Comparison of ENCODE assay signal across 8 mouse cellular contexts in the genomic region with DNA sequence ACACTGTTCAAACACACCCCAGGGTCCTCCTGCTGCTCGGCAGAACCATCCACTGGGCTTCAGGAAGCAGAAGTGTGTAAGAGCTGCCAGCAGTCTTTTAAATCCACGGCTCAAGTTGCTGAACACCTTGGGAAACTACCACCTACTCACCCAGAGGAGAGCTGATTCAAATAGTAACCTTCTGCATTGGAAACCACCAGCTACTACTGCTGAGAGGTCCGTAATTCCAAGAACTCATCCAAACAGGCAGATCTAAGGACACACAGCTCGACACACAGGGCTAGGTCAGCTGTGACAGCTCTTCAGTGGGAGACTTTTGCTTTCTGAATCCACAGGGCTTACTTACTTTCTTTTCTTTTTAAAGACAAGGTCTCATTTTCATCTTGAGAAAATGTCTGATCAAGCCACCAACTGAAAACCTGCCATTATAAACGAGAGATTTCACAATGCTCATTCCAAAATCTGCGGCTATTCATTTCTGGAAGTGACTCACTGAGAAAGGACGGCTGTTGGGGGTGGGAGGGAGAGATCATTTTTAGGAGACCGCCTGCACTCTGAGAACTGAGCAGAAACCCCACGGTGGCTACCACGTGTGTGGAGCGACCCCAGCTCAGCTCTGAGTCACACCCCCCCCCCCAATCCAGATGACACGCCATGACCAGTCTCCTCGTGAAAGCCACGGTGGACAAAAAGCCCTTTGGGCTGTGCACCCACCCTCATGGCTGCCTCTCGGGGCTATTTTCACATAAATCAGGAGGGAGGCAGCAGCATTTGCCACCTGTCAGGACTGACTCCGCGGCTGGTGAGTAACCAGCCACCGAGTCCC.
DNase-seq lines count a peak whose midpoint lies in the region; ATAC-seq and TF ChIP-seq lines count a peak whose summit lies in the region.

No protein-coding gene starts in this region.

- peaks cover 13% of the 10 kb centered on the region; the same call in 1 of the 2 replicates for H3K36me3 ChIP-seq in heart, postnatal 0 days (replicated peaks; ENCODE audit: control insufficient read depth, insufficient read depth, low read length)
- no peaks in the 10 kb centered on the region for H3K36me3 ChIP-seq in lung, postnatal 0 days (ENCODE audit: insufficient read depth, low read length)
- no peaks in the 10 kb centered on the region for H3K36me3 ChIP-seq in stomach, embryonic 16.5 days (ENCODE audit: control insufficient read depth, insufficient read depth, low read length)

- peak; percentile 62 for DNase-seq in adrenal gland, postnatal 14 days
- no peak for DNase-seq in adrenal gland, postnatal 25 days
- DNase-seq in heart, postnatal 0 days (ENCODE audit: low spot score) = no peak
- DNase-seq in lung, postnatal 0 days (ENCODE audit: low spot score) = peak; percentile 90
- DNase-seq in urinary bladder, postnatal 4 days (ENCODE audit: low spot score in 2 of 2) = no peak

- no peak overlapping the region for H3K4me3 ChIP-seq in heart, postnatal 0 days (ENCODE audit: low read depth, low read length)
- peak overlapping the region; percentile 21; the same call in 1 of the 2 replicates for H3K4me3 ChIP-seq in lung, postnatal 0 days (ENCODE audit: low read depth, low read length)
- H3K4me3 ChIP-seq in stomach, embryonic 16.5 days (replicated peaks; ENCODE audit: low read length) = peak overlapping the region; percentile 33

- 0 out of 2 replicates have a peak overlapping the region, but pooled peaks have one; percentile 18 for H3K9ac ChIP-seq in heart, postnatal 0 days (replicated peaks; ENCODE audit: low read depth, low read length)
- peak overlapping the region; percentile 39; the same call in 1 of the 2 replicates for H3K9ac ChIP-seq in lung, postnatal 0 days (replicated peaks; ENCODE audit: low read depth)
- peak overlapping the region; percentile 56 for H3K9ac ChIP-seq in stomach, embryonic 16.5 days (ENCODE audit: low read length)

- no peaks in the 10 kb centered on the region for H3K27me3 ChIP-seq in heart, postnatal 0 days (ENCODE audit: control insufficient read depth, insufficient read depth, low read length)
- no peaks in the 10 kb centered on the region for H3K27me3 ChIP-seq in lung, postnatal 0 days (replicated peaks; ENCODE audit: insufficient read depth, low read length)
- H3K27me3 ChIP-seq in stomach, embryonic 16.5 days (ENCODE audit: control insufficient read depth, insufficient read depth, low read length) = no peaks in the 10 kb centered on the region

- ATAC-seq in activated CD4-positive, CD25-positive, alpha-beta regulatory T cell, adult 4 months = peak; percentile 29
- ATAC-seq in heart, postnatal 0 days (ENCODE audit: insufficient read depth, low read depth) = no peak
- ATAC-seq in lung, postnatal 0 days = peak; percentile 72
- ATAC-seq in stomach, embryonic 16.5 days (ENCODE audit: insufficient read depth, low FRiP score) = peak; percentile 46; the same call in 1 of the 2 replicates
- ATAC-seq in erythroid progenitor cell, adult 5-6 weeks (replicated peaks; ENCODE audit: low FRiP score, poor library complexity, severe bottlenecking) = no peak

- no peaks in the 10 kb centered on the region for H3K9me3 ChIP-seq in heart, postnatal 0 days (replicated peaks; ENCODE audit: control insufficient read depth, low read length)
- H3K9me3 ChIP-seq in lung, postnatal 0 days (ENCODE audit: low read length) = no peaks in the 10 kb centered on the region
- no peaks in the 10 kb centered on the region for H3K9me3 ChIP-seq in stomach, embryonic 16.5 days (replicated peaks; ENCODE audit: control insufficient read depth, low read length)

- H3K4me1 ChIP-seq in heart, postnatal 0 days (ENCODE audit: control insufficient read depth, insufficient read depth) = peaks cover 10% of the 10 kb centered on the region; the same call in 1 of the 2 replicates
- H3K4me1 ChIP-seq in lung, postnatal 0 days (ENCODE audit: insufficient read depth, low read depth, low read length) = peaks cover 10% of the 10 kb centered on the region; the same call in 1 of the 2 replicates
- peaks cover 19% of the 10 kb centered on the region for H3K4me1 ChIP-seq in stomach, embryonic 16.5 days (ENCODE audit: control insufficient read depth, insufficient read depth, low read length)

- no peak for TF ChIP-seq EP300 in heart, postnatal 0 days (IDR thresholded peaks at IDR 0.05; ENCODE audit: low read depth)
- TF ChIP-seq EP300 in lung, postnatal 0 days (IDR thresholded peaks at IDR 0.05) = peak; percentile 35

- no peak for TF ChIP-seq CTCF in heart, postnatal 0 days (IDR thresholded peaks at IDR 0.05; ENCODE audit: low read depth)
- no peak for TF ChIP-seq CTCF in lung, postnatal 0 days (IDR thresholded peaks at IDR 0.05)

- peak overlapping the region; percentile 25 for H3K27ac ChIP-seq in heart, postnatal 0 days (ENCODE audit: low read depth)
- peak overlapping the region; percentile 81 for H3K27ac ChIP-seq in lung, postnatal 0 days (ENCODE audit: low read length)
- no peak overlapping the region for H3K27ac ChIP-seq in stomach, embryonic 16.5 days (ENCODE audit: low read length)

- peak overlapping the region; percentile 43 for H3K4me2 ChIP-seq in heart, postnatal 0 days (ENCODE audit: low read depth, low read length)
- peak overlapping the region; percentile 61 for H3K4me2 ChIP-seq in lung, postnatal 0 days (replicated peaks; ENCODE audit: low read depth, low read length)
- peak overlapping the region; percentile 61 for H3K4me2 ChIP-seq in stomach, embryonic 16.5 days (ENCODE audit: low read depth, low read length)

- 52% methylated on average over 18 of the region's 18 CpGs for WGBS in heart, postnatal 0 days
- 12% methylated on average over 18 of the region's 18 CpGs for WGBS in lung, postnatal 0 days
- WGBS in stomach, embryonic 16.5 days = 17% methylated on average over 18 of the region's 18 CpGs

Comparison
In these comparisons a context has a peak if more than half of its experiments do, and no peak if none do; other contexts are left out.
1. DNase-seq: peak in adrenal gland, postnatal 14 days (single experiment) and lung, postnatal 0 days (single experiment); none in adrenal gland, postnatal 25 days (single experiment), heart, postnatal 0 days (single experiment) and urinary bladder, postnatal 4 days (0 of 2).
2. ATAC-seq: peak in activated CD4-positive, CD25-positive, alpha-beta regulatory T cell, adult 4 months (single experiment), lung, postnatal 0 days (single experiment) and stomach, embryonic 16.5 days (single experiment); none in heart, postnatal 0 days (single experiment) and erythroid progenitor cell, adult 5-6 weeks (single experiment).
3. Peak in every context shown above with its lines, with median percentiles within 50 percentile points of each other: H3K4me2 ChIP-seq and H3K9ac ChIP-seq.